Mouse (Mus musculus) adrenal gland (tissue): ENCODE measurements at regions not wholly inside any gene's neighbourhood (a gene's known extent, or its start where the extent isn't known, plus 50 kb on each side); places are given as distances from the start of the nearest gene placed in this dataset.

Experiments used
- intact Hi-C: fragments of 180-260 bp; cut with DNase I; formaldehyde crosslinking; loops from one replicate; pipeline ENCODE4 v1.15.1; 2025

- intact Hi-C loops: no loop called here
These were observed 90.1 kb upstream of the Ssbp2 start for GRCm38 (mm10) chr13:91370021-91370420.

GRCm38 (mm10) chr13:91370441-91370840, 89.6 kb upstream of the Ssbp2 start:
- intact Hi-C loops: no loop called here

GRCm38 (mm10) chr13:91370886-91371595, 89.0 kb upstream of the Ssbp2 start:
- intact Hi-C loops: no loop called here

- intact Hi-C loops: no loop called here
These were observed 88.5 kb upstream of the Ssbp2 start for GRCm38 (mm10) chr13:91371596-91371987.

- intact Hi-C loops: loop anchor here (1.0 to 2.0 kb wide), 2 partner anchors 49 to 88 kb away; partner anchors contain the start of gene Ssbp2
These were observed 87.8 kb upstream of the Ssbp2 start for GRCm38 (mm10) chr13:91372130-91372875.

- intact Hi-C loops: no loop called here
These were observed 85.9 kb upstream of the Ssbp2 start for GRCm38 (mm10) chr13:91374141-91374540.

GRCm38 (mm10) chr13:91376556-91376955, 83.5 kb upstream of the Ssbp2 start:
- intact Hi-C loops: no loop called here

GRCm38 (mm10) chr13:91377428-91377827, 82.7 kb upstream of the Ssbp2 start:
- intact Hi-C loops: no loop called here

- intact Hi-C loops: no loop called here
These were observed 82.1 kb upstream of the Ssbp2 start for GRCm38 (mm10) chr13:91377972-91378371.

- intact Hi-C loops: no loop called here
These were observed 74.7 kb upstream of the Ssbp2 start for GRCm38 (mm10) chr13:91385393-91385792.

- intact Hi-C loops: no loop called here
These were observed 72.2 kb upstream of the Ssbp2 start for GRCm38 (mm10) chr13:91387913-91388312.

- intact Hi-C loops: no loop called here
These were observed 56.5 kb upstream of the Ssbp2 start for GRCm38 (mm10) chr13:91403632-91404031.

GRCm38 (mm10) chr13:91405027-91405426, 55.1 kb upstream of the Ssbp2 start:
- intact Hi-C loops: no loop called here

GRCm38 (mm10) chr13:91410116-91410515, 50.0 kb upstream of the Ssbp2 start:
- intact Hi-C loops: no loop called here
